Mouse (Mus musculus) colon, adult 2 months (tissue): Measurements from ENCODE around the gene Ces1f. TPM values are rescaled to one million over a fixed set of nuclear protein-coding genes. Genes with fewer than 3 reads are reported as not detected.

Source experiments
- polyA plus RNA-seq: library from polyadenylated mRNA; depleted of rRNA; stranded (reverse); fragments of >200 nt; gene quantifications from 2 replicates; pipeline ENCODE4 v1.2.3, GENCODE M21; 2012; rRNA removed

Ces1f gene
- 11.1 and 16.6 TPM in 2 replicates for polyA plus RNA-seq

GRCm38 (mm10) chr8:93279556-93279955, at the start of gene Ces1f:
Gene Ces1f (minus strand): TSS chr8:93279747.

DNA sequence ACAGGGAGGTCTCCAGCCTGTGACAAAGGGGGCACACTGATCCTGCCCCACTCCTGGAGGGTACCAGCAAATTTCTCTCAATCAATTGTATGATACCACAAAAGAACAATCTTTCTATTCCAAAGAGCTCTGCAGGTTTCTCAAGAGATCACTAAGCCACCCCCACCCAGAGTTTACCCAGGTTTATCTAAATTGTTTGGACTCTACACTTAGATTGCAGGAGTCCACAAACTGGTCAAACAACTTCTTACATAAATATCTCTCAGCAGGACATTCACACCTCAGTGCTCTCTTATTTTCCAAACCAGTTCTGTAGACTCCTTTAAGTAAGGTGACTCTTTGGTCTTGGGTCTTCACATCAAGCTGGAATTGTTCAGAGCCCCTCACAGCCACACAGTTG, 50.1 kb downstream of the Ces1f start, which contains the start of gene Ces1e:
Ces1e (minus strand) TSS at position 174 of the 400 bp plus-strand sequence.

Other genes starting within 250 kb of the Ces1f start
- gene Ces1a, start 231.6 kb downstream of the Ces1f start, polyA plus RNA-seq, result not detected in 2 replicates
- 0.05 and 0.08 TPM in 2 replicates for gene Ces1b, start 199.7 kb downstream of the Ces1f start, polyA plus RNA-seq
- gene Ces1c, start 148.5 kb downstream of the Ces1f start, polyA plus RNA-seq, result 0.23 and 0.39 TPM in 2 replicates
- gene Ces1d, start 81.9 kb downstream of the Ces1f start, polyA plus RNA-seq, result 20.5 and 22.6 TPM in 2 replicates
- 4.8 and 5.4 TPM in 2 replicates for gene Ces1e, start 50.1 kb downstream of the Ces1f start, polyA plus RNA-seq
- 3.7 and 10.4 TPM in 2 replicates for gene Ces1g, start 57.6 kb upstream of the Ces1f start, polyA plus RNA-seq
- not detected in 2 replicates for gene Ces1h, start 100.0 kb upstream of the Ces1f start, polyA plus RNA-seq